Mouse (Mus musculus): ENCODE measurements around the gene Tmc5. TPM values are rescaled to one million over a fixed set of nuclear protein-coding genes. Genes with fewer than 3 reads are reported as not detected.

Tmc5 gene
- total RNA-seq, 4 experiments from 2014 or later: 0.25 to 0.74 (median 0.67) TPM; not detected in 1

GRCm38 (mm10) chr7:118691287-118691686 is 94.2 kb downstream of the Tmc5 start:
- no peak for DNase-seq (ENCODE audit: low spot score in 2 of 2)

GRCm38 (mm10) chr7:118696146-118696545 is 99.0 kb downstream of the Tmc5 start:
- DNase-seq (ENCODE audit: low spot score in 2 of 2): no peak

GRCm38 (mm10) chr7:118697168-118697567 is 100.1 kb downstream of the Tmc5 start:
- no peak for DNase-seq (ENCODE audit: low spot score in 2 of 2)

GRCm38 (mm10) chr7:118698882-118699281 is 101.8 kb downstream of the Tmc5 start:
- DNase-seq (ENCODE audit: low spot score in 2 of 2): no peak

GRCm38 (mm10) chr7:118703144-118703561 is 106.1 kb downstream of the Tmc5 start:
- DNase-seq (ENCODE audit: low spot score in 2 of 2): no peak

DNA sequence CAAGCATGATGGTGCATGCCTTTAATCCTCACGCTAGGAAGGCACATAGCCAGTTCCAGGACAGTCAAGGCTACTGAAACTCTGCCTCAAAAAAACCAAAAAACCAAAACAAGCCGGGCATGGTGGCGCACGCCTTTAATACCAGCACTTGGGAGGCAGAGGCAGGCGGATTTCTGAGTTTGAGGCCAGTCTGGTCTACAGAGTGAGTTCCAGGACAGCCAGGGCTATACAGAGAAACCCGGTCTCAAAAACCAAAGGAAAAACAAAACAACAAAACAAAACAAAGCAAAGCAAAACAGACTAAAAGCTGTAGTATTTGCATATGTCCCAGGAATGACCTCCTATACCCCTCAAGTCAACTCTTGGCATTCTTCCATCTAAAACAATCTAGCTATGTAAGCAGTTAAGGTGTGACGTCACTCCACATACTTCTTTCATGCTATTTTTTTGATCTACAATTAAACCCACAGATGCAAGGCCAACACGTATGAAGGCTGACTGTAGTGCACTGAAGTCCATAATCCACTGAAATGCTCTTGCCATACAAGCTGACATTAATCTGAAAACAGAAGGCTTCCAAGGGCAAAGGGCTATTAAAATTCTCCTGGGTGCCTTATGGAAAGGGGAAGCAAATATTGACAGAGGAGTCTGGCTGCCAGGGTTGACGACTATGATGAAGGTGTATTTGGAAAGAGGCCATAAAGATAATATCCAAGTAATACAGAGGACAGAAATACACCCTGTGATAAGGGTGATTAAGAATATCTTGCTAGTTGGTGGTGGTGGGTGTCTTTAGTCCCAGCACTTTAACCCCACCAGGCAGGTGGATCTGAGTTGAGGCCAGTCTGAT is 107.1 kb downstream of the Tmc5 start:
- no peak for DNase-seq (ENCODE audit: low spot score in 2 of 2)

DNA sequence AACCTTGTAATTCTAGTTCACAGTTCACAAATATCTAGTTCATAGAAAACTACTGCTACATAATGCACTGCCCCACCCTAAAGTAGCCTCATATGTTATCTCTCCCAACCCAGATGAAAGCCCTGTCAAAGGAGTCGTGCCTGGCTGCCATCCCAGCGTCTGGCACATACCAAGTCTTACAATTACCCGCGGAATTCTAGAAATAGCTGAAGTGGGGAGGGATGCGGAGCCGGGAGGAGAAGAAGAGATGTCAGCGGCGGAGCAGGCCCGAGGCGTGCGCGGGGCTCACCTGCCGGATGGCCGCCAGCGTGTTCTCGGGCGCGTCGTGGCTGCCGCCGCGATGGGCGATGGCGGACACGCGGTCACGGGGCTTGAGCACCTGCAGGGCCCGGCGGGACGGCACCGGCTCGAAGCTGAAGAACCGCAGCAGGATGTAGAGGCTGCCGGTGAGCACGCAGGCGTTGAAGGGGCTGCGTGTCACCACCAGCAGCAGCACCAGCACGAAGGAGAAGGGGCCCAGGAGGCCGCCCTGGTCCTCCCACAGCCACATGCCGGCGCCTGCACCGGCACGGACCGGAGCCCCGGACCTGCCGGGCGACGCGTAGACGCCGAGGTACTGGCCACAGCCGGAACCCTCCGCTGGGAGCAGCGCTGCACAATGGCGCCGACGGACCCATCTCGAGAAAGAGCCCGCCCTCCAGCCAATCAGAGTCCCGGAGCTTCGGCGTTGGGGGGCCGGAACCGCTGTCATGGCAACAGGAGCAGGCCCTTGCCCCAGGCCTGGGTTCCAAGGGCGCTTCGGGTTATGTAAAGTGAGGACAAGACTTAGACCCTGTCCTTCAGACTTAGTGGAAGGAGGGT is 108.2 kb downstream of the Tmc5 start, which contains the start of gene Gde1:
Gene Gde1 (minus strand): TSS at position 678 of the 861 bp plus-strand sequence.
- DNase-seq (ENCODE audit: low spot score in 2 of 2): peak; percentile 84 to 90

- DNase-seq (ENCODE audit: low spot score in 2 of 2): no peak
Measured at GRCm38 (mm10) chr7:118706051-118706450, 109.0 kb downstream of the Tmc5 start.

DNA sequence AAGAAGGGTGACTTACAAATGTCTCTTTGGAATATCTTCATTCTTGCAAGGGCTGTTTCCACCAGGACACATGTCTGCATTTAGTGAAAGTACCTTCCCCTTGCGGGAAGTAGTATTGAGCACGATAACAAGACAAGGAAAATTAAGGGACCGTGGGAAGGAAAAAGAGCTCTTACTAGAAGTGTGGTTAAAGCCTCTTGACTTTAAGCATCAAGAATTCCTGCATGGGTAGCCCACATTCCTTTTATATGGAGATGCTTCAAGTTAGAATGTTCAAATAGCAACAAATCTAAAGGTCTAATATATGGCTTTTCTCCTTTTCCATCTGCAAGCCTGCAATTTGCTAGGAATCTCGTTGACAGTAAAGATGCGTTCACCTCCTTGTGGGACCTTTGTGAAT is 109.4 kb downstream of the Tmc5 start:
- no peak for DNase-seq (ENCODE audit: low spot score in 2 of 2)

DNA sequence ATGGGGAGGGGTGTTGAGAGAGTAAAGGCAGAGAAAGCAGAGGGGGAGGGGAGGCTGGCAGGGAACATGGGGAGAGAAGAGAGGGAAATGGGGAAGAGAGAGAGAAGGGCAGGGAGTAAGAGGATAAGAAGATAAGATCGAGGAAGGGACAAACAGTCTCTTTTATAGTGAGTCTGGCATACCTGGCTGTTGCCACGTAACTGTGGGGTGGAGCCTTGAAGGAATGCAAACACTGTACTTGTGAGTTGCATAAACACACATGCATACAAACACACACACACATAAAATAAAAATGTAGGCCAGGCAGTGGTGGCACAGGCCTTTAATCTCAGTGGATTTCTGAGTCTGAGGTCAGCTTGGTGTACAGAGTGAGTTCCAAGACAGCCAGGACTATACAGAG is 110.1 kb downstream of the Tmc5 start:
- DNase-seq (ENCODE audit: low spot score in 2 of 2): no peak

GRCm38 (mm10) chr7:118708002-118708401 is 110.9 kb downstream of the Tmc5 start:
- DNase-seq (ENCODE audit: low spot score in 2 of 2): no peak

- DNase-seq (ENCODE audit: low spot score in 2 of 2): no peak
Measured at GRCm38 (mm10) chr7:118710776-118711175, 113.7 kb downstream of the Tmc5 start.

DNA sequence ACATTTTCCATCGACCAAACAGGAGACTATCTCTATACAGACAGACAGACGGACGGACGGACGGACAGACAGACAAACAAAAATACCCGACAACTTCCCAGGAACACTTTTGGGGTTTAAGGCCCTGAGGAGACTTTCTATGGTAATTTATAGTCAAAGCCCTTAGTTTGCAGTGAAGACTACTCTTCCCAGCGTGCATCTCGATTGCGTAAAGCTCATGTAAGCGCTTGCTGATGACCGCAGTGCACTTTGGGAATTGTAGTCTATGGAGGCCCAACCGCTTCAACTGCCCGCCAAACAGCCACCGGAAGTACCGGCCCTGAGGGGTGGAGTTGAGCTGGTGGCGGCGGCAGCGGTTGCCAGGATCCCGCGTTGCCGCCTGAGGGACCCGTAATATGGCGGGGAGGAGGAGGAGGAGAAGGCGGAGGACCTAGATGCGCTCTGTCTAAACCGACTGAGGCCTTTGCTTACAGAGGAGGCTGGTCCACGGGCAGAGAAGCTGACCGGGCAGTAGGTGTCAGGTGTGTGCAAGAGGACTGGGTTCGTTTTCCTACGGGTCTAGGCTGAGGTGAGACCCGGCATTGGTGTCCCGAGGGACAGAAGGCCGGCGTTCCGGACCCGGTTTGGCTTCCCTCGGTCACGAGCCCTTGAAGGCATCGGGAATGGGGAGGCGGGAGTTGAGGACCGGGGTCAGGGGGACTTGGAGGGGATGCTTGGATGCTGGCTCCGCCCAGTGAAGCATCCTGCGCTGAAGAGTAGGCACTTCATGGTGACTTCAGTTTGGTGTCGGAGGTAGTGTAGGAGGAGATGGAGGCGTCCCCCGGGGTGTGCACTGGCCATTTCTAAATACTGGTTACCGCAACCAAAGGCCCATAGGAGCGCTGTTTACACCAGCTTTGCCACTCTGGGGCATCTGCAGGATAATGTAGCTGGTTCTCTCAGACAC is 115.4 kb downstream of the Tmc5 start, which contains the start of gene Ccp110:
Gene Ccp110 (plus strand): TSS at position 325 of the 946 bp plus-strand sequence.
- DNase-seq (ENCODE audit: low spot score in 2 of 2): peak; percentile 83 to 95

DNA sequence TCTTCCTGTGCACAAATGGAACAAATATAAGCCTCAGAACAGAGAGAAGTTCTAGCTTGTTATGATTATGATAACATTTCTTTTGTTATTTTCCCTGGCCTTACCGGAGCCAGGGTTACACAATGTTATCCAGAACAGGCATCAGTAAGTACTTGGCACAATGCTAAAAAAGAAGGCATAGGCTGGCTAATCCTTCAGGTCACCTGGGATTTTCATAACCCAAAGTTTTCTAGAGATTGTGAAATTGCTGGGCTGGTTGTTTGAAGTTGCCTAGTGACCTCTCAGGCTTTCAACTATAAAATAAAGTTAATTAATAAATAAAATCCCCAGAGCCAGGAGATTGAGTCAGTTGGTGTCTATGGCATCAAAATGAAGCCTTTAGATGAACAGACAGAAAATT is 117.8 kb downstream of the Tmc5 start:
- no peak for DNase-seq (ENCODE audit: low spot score in 2 of 2)

- DNase-seq (ENCODE audit: low spot score in 2 of 2): no peak
Measured at GRCm38 (mm10) chr7:118718066-118718465, 121.0 kb downstream of the Tmc5 start.

GRCm38 (mm10) chr7:118723927-118724326 is 126.8 kb downstream of the Tmc5 start:
- DNase-seq (ENCODE audit: low spot score in 2 of 2): no peak

Other genes with a start within 250 kb of the Tmc5 start
- 10 to 100 TPM; 35.8 to 48.1 (median 41.5) TPM for gene Syt17, start 149.1 kb upstream of the Tmc5 start, total RNA-seq (2022)
- 1 to 10 TPM; 4.1 to 5.3 (median 4.7) TPM for gene Itpripl2, start 105.3 kb upstream of the Tmc5 start, total RNA-seq (2022)
- gene Coq7, start 63.9 kb upstream of the Tmc5 start, total RNA-seq (2022): 10 to 100 TPM; 32.8 to 36.3 (median 34.3) TPM
- 10 to 100 TPM; 15.2 to 20.8 (median 17.5) TPM for gene Tmc7, start 12.6 kb upstream of the Tmc5 start, total RNA-seq (2022)
- gene Gde1, start 108.5 kb downstream of the Tmc5 start, total RNA-seq (2022): 100 to 1,000 TPM; 218 to 257 (median 233) TPM
- gene Ccp110, start 115.3 kb downstream of the Tmc5 start, total RNA-seq (2022): 10 to 100 TPM; 52.1 to 59.6 (median 56.5) TPM
- gene Vps35l, start 142.9 kb downstream of the Tmc5 start, total RNA-seq (2022): 10 to 100 TPM; 56.2 to 72.5 (median 59.8) TPM

Measured in left cerebral cortex, adult 8-10 months (tissue).